Mouse (Mus musculus): ENCODE measurements at regions not wholly inside any gene's neighbourhood (a gene's known extent, or its start where the extent isn't known, plus 50 kb on each side); places are given as distances from the start of the nearest gene placed in this dataset.
A peak's percentile ranks its signal among the peaks of the same experiment; 100 is the strongest.

DNA sequence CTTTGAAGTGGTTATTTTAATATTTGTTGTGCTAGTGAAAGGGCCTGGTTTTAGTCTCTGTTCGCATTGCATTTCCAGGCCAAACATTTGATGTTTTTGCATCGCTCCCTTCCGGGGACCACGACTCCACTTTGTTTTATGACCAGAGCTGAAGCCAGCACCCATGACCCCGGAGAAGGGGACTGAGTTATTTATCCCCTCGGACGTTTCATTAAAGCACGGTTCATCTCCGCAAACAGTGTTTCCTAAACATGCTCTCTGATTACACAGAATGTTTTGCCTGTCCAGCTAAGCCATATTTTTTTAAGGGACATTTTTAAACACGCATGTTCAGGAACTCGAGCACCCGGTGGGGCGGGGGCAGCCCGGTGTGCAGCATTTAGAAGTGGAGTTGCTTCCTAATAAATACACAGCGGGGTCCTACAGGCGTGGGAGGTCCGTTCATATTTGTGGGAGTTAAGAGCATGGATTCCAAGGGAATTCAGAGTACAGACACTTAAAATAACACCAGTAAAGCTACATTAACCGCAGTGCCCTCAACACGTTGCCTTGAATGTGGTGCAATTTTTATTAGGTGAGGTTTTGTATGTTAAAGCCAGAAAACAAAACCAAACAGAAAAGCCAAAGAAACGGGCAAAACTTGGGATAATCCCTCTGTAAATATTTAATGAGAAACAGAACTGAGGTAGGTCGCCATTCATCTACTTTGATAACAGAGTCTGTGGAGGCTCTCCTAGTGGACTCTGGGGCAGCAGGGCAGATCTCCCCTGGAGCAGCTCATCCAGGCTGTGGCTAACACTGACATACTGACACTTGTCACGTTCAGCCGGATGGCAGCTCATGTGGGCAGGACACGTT, 154.8 kb upstream of the Npvf start:
- Histone ChIP-seq H3K4me3 (replicated peaks) (no peak overlapping the region), H3K4me2 (replicated peaks) (peak overlapping the region; percentile 33)
- WGBS: 13% methylated on average over 24 of the region's 24 CpGs

DNA sequence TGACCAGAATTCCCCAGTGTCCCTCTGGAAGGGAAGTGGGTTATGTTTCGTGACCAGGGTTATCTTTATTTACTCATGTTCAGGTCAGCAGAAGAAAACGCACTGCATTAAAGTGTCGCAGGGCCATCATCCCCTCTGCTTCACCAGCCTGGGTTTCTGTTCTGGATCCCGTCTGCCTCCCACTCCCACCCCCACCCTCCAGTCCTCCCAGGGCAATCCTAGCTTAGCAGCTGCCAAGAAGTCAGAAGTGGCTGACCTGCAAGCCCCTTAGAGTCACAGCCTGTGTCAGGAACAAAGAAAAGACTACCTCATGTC, 155.4 kb upstream of the Npvf start:
- H3K27me3 ChIP-seq (replicated peaks): no peaks in the 10 kb centered on the region
- peak overlapping the region; percentile 68; the same call in 1 of the 2 replicates for H3K27ac ChIP-seq
- H3K4me1 ChIP-seq (replicated peaks): peaks cover 20% of the 10 kb centered on the region
- H3K9ac ChIP-seq: no peak overlapping the region
- H3K4me3 ChIP-seq (replicated peaks): no peak overlapping the region
- 30% methylated on average over 4 of the region's 4 CpGs for WGBS
- no peaks in the 10 kb centered on the region for H3K36me3 ChIP-seq
- no peak for ATAC-seq
- H3K4me2 ChIP-seq (replicated peaks): peak overlapping the region; percentile 33
- no peaks in the 10 kb centered on the region for H3K9me3 ChIP-seq

More for the DNA sequence above, 154.8 kb upstream of the Npvf start:
- ATAC-seq: no peak
- Histone ChIP-seq H3K9me3 (no peaks in the 10 kb centered on the region), H3K27me3 (replicated peaks) (no peaks in the 10 kb centered on the region), H3K9ac (no peak overlapping the region), H3K4me1 (replicated peaks) (peaks cover 20% of the 10 kb centered on the region), H3K36me3 (no peaks in the 10 kb centered on the region), H3K27ac (peak overlapping the region; percentile 68)

DNA sequence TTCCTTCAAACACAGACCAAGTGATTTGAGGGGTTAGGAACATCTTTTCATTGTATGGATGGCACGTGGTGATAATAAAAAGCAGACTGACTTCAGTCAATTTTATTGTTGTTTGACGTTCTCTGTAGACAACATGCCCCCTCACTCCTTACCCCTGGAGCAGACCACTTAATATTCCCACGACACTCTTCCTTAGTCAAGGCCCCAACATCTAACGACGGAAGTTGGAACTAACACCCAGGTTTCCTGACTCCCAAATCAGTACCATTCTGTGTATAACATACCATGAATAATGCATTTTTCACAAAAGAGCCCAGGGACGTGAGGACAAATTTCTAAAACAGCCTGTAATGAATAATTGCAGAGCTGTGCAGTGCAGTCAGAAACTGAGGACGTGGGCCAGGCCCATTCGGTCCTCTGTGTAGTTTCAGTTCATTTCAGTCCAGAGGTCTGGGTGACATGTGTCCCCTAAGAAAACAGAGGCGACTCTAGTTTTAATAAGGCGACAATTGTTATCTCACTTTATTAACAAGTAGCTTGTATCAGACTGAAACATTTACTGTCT, 160.8 kb upstream of the Npvf start:
- H3K27ac ChIP-seq: no peak overlapping the region

DNA sequence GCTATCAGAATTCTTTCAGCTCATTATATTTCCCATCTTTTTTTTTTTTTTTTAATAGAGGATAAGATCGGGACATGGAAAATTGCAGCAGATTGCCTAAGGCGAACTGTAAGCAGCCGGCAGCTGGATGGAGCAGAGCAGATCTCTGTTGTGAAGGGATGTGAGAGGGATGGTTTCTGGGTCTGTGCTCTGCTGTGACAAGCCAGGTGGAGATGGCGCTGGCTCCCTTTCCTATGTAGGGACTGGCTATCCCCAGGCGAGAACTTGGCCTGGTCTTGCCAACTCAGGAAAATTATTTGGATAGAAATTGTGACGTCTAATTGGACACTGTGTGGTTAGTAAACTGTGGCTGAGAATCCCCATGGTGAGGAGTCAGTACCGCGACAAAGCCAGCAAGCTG, 161.3 kb upstream of the Npvf start:
- no peak for ATAC-seq
- no peaks in the 10 kb centered on the region for H3K9me3 ChIP-seq
- H3K27me3 ChIP-seq (replicated peaks): no peaks in the 10 kb centered on the region
- H3K36me3 ChIP-seq: no peaks in the 10 kb centered on the region
- H3K4me2 ChIP-seq (replicated peaks): no peak overlapping the region
- peaks cover 12% of the 10 kb centered on the region for H3K4me1 ChIP-seq (replicated peaks)
- H3K4me3 ChIP-seq (replicated peaks): no peak overlapping the region
- H3K27ac ChIP-seq: no peak overlapping the region
- H3K9ac ChIP-seq: no peak overlapping the region
- 66% methylated on average over 8 of the region's 8 CpGs for WGBS

More for the DNA sequence above, 160.8 kb upstream of the Npvf start:
- ATAC-seq: no peak
- Histone ChIP-seq H3K9ac (no peak overlapping the region), H3K27me3 (replicated peaks) (no peaks in the 10 kb centered on the region), H3K4me3 (replicated peaks) (no peak overlapping the region), H3K36me3 (no peaks in the 10 kb centered on the region), H3K9me3 (no peaks in the 10 kb centered on the region), H3K4me1 (replicated peaks) (peaks cover 12% of the 10 kb centered on the region), H3K4me2 (replicated peaks) (no peak overlapping the region)
- WGBS: 54% methylated on average over 10 of the region's 10 CpGs

DNA sequence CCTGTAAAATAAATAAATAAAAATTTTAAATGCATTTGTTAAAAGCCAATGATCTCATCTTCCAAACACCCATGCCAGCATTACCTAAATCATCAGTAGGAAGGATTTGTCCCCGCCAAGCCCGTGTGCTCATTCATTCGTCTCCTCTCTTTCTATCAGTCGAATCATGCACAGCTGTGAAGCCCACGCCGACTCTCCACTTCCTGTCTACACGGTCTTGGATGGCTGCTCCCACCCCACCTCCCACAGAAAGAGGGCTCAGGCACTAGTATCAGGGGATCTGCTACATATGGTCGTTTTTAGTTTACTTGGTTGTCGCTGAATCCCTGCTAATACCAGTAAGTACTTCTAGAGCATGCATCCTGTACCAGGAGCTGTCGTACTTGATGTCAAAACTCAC, 163.2 kb upstream of the Npvf start:
- H3K4me1 ChIP-seq (replicated peaks): peaks cover 16% of the 10 kb centered on the region

DNA sequence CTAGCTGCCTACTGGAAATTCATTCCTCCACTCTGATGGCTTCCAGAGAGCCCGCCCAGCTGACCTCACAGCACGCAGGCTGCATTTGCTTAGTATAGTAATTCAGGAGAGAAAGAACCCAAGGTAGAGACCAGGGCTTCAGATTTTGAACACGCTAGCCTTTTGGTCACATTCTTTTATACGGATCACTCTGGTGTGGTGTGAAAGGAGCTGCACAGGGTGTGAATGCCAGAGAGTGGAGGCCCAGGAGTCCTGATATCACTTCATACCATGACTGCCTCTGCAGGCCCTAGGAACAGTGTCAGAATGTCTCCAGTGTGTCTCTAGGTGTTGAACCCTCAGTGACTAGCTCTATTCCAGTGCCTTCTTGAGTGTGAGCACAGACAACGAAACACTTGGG, 164.2 kb upstream of the Npvf start:
- Histone ChIP-seq H3K4me3 (replicated peaks) (no peak overlapping the region), H3K9me3 (no peaks in the 10 kb centered on the region), H3K4me2 (replicated peaks) (no peak overlapping the region), H3K9ac (no peak overlapping the region), H3K27ac (no peak overlapping the region), H3K4me1 (replicated peaks) (peaks cover 20% of the 10 kb centered on the region), H3K36me3 (no peaks in the 10 kb centered on the region), H3K27me3 (replicated peaks) (no peaks in the 10 kb centered on the region)
- WGBS: 92% methylated on average over 5 of the region's 5 CpGs
- no peak for ATAC-seq

More for the DNA sequence above, 163.2 kb upstream of the Npvf start:
- Histone ChIP-seq H3K9me3 (no peaks in the 10 kb centered on the region), H3K4me3 (replicated peaks) (no peak overlapping the region), H3K9ac (no peak overlapping the region), H3K36me3 (no peaks in the 10 kb centered on the region), H3K4me2 (replicated peaks) (no peak overlapping the region), H3K27me3 (replicated peaks) (no peaks in the 10 kb centered on the region), H3K27ac (no peak overlapping the region)
- WGBS: 52% methylated on average over 10 of the region's 10 CpGs
- no peak for ATAC-seq

DNA sequence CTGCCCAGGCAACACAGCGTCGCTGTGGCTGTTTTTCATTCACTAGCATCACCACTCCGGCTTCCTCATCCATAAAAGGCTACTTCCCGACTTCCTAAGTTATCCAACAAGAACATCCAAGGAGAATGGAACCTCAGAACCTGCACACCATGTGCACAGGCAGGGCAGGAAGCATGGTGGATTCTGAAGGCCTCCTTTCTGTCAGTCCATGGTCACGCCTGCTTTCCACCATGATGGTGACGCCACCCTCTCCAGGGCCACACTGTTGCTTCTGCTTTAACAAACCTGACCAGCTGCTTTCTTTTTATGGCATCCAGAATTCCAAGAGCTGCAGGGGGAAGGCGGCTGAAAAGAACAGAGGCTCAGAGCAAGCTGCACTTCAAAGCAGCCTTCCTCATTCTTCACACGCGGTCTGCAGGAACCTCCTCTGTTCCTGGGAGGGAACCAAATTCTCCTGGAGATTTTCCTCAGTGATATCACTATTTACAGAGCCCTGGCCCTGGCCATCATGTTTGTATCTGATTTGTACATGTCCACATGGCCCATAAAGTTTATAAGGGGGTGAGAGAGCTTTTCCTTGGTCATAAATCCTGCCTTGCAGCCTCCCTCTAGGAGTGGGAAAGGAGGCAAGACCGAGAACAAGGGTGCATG, 164.8 kb upstream of the Npvf start:
- no peak overlapping the region for H3K4me3 ChIP-seq (replicated peaks)
- no peak overlapping the region for H3K4me2 ChIP-seq (replicated peaks)
- H3K36me3 ChIP-seq: no peaks in the 10 kb centered on the region
- H3K9ac ChIP-seq: no peak overlapping the region
- H3K27me3 ChIP-seq (replicated peaks): no peaks in the 10 kb centered on the region
- H3K4me1 ChIP-seq (replicated peaks): peaks cover 23% of the 10 kb centered on the region
- WGBS: 50% methylated on average over 10 of the region's 10 CpGs
- no peaks in the 10 kb centered on the region for H3K9me3 ChIP-seq
- H3K27ac ChIP-seq: no peak overlapping the region
- peak; percentile 26; the same call in 1 of the 2 replicates for ATAC-seq

DNA sequence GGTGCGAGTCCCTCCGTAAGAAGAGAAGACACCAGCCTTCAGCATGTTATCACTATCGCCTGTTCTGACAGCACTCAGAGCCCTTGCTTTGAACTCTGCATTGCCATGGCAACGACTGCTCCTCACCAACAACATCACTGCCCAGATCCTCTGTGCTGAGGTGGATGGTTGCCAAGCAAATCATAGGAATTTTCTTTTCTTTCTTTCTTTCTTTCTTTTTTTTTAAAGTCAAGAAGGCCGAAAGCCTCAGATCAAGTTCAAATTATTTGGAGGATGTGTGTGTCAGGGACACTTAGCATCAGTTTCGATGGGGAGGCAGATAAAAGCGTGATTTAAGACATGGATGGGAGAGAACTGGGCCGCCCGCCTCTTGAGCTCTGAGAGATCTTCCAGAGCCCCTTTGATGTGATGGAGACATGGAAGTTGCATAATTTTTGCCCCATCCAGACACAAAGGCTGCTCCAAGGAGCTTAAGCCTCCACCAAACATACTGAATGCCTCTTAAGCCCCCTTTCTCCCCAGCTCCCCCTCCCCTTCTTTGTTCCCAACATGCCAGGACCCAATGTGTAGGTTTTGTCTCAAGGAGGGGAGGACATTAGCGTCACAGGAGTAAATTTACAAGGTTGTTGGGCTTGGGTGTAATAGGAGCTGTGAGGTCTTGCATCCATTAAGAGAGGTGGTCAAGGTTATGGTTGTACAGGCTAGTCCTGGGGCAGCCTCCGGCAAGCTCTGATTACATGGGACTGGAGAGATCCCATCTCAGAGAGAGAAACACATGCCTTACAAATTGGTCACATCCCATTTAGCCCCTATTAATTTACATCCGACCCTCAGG, 167.4 kb upstream of the Npvf start:
- Histone ChIP-seq H3K27ac (no peak overlapping the region), H3K4me2 (replicated peaks) (no peak overlapping the region), H3K4me1 (replicated peaks) (peaks cover 23% of the 10 kb centered on the region), H3K9me3 (no peaks in the 10 kb centered on the region), H3K27me3 (replicated peaks) (no peaks in the 10 kb centered on the region), H3K4me3 (replicated peaks) (no peak overlapping the region), H3K9ac (no peak overlapping the region), H3K36me3 (no peaks in the 10 kb centered on the region)
- 0 out of 2 replicates have a peak, but pooled peaks have one; percentile 26 for ATAC-seq
- WGBS: 57% methylated on average over 12 of the region's 12 CpGs

DNA sequence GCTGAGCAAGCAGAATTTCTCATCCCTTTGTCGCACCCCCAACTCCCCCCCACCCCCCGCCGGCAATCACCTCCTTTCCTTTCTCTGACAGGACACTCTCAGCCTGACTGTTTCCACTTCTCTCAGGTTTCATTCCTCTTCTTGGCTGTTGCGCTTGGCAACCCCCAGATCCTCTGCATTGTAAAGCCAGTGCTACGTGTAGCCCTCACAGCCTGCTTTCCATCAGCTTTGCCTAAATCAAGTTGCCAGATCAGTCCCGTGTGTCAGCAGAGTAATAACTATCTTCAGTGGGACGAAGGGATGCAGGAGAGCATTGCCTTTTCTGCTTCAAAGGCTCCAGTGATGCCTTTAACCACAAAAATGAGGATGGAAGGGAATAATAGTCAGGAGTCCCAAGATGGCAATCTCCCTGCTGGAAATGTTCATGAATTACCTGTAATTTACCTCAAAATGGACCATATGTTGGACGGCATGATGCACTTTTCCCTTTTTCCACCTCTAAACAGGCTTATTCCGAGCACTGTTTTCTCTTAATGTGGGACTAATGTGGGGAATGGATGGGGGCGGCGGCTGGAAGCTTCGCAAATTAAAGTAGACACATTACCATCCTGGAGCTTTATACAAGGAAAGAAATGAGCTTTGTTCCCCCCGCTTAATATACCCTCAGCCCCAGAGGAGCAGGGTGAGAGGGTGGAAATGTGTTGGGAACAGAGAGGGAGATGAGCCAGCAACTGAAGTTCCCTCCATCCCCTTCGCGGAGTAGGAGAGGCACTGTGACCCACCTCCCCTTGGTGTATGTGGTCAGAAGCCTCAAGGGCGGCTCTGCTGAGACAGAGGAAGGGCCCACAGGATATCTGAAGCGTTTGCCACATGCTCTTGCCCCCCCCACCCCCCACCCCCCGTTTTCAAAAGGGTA, 168.3 kb upstream of the Npvf start:
- no peaks in the 10 kb centered on the region for H3K9me3 ChIP-seq
- 55% methylated on average over 18 of the region's 18 CpGs for WGBS
- H3K4me1 ChIP-seq (replicated peaks): peaks cover 23% of the 10 kb centered on the region
- H3K27me3 ChIP-seq (replicated peaks): no peaks in the 10 kb centered on the region
- no peak overlapping the region for H3K4me2 ChIP-seq (replicated peaks)
- no peak overlapping the region for H3K27ac ChIP-seq
- no peak overlapping the region for H3K9ac ChIP-seq
- H3K36me3 ChIP-seq: no peaks in the 10 kb centered on the region
- no peak overlapping the region for H3K4me3 ChIP-seq (replicated peaks)
- no peak for ATAC-seq

DNA sequence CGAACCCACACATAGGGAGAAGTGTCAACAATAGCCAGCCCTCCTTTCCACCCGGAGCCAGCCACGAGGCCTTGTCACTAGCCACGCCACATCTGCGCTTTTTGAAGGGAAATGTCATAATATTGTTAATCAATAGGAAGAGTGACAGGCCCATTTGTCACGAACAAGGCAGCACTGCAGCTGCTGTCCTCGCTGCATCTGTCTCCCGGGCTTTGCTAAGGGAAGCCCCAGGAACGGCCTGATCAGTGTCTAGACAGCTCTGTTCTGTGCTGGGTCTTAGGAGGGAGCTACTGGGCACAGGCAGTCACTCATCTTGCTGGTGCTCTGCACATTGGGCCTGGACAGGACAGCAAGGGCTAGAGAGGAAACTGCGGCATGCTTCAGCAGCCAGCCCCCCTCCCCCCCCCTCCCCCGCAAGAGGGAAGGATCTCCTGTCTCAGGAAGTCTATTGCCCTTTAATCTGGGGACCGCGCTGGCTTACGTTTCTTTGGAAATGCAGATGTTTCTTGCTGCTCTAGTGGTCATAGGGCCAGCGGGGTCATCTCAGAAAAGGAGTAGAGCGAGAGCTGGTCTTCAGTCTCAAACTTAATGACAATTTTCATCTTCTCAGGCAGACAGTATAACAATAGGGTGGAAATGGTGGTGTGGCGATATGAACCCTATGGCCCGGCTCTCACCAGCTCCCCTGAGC, 169.1 kb upstream of the Npvf start:
- no peaks in the 10 kb centered on the region for H3K36me3 ChIP-seq
- H3K9ac ChIP-seq: no peak overlapping the region
- no peaks in the 10 kb centered on the region for H3K27me3 ChIP-seq (replicated peaks)
- no peaks in the 10 kb centered on the region for H3K9me3 ChIP-seq
- WGBS: 34% methylated on average over 18 of the region's 18 CpGs
- no peak overlapping the region for H3K4me3 ChIP-seq (replicated peaks)
- no peak overlapping the region for H3K4me2 ChIP-seq (replicated peaks)
- no peak overlapping the region for H3K27ac ChIP-seq
- H3K4me1 ChIP-seq (replicated peaks): peaks cover 23% of the 10 kb centered on the region
- no peak for ATAC-seq

DNA sequence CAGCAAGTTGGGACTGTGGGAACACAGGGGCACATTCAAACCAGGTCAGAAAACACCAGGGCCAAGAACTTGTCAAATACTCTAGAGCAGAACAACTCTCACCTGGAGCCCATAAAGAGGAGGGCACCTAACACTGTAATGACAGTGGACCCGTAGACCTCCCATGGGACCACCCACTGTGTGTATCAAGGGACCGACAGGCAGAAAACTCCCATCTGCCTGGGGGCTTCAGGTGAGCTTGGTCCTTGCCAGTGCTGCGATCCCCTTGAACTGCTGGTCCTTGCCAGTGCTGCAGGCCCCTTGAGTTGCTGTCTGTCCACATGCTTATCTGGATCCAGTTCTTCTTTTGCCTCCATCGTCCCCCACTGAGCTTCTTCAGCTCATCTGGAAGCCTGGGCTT, 170.2 kb upstream of the Npvf start:
- 77% methylated on average over 4 of the region's 4 CpGs for WGBS
- no peak for ATAC-seq
- peaks cover 13% of the 10 kb centered on the region for H3K4me1 ChIP-seq (replicated peaks)

More for the DNA sequence above, 170.2 kb upstream of the Npvf start:
- no peaks in the 10 kb centered on the region for H3K36me3 ChIP-seq
- H3K9ac ChIP-seq: no peak overlapping the region
- no peak overlapping the region for H3K4me3 ChIP-seq (replicated peaks)
- H3K27ac ChIP-seq: no peak overlapping the region
- H3K27me3 ChIP-seq (replicated peaks): no peaks in the 10 kb centered on the region
- H3K9me3 ChIP-seq: no peaks in the 10 kb centered on the region
- no peak overlapping the region for H3K4me2 ChIP-seq (replicated peaks)
